Mouse (Mus musculus): Measurements from ENCODE around the gene Cd46. TPM values are rescaled to one million over a fixed set of nuclear protein-coding genes. Genes with fewer than 3 reads are reported as not detected.

The Cd46 gene
- total RNA-seq, 2 experiments from 2014 or later, result 6.7 to 9.0 TPM

DNA sequence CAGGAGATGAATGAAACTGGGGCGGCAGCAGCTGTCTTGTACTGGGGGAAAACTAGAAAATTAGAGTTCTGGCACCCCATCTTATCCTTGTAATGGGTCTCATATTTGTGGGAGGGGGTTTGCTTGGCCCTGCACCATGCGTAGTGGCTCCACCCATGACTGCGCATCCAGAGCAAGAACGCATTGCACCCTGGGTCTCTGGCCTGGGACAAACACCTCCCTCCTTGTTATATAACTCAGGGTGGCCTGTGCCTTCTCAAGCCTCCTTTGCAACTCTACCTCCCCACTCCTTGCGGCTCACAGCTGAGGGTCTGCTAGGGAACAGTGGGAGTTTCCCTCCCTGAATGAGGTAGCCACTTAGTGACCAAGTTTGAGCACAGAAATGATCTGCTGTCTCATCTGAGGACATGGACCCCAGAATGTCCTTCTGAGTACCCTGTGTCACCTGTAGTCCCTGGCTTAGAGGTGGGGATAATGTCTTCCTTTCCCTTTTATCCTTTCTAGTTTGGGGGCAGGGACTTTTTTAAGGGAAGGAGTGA lies 72.9 kb downstream of the Cd46 start:
- DNase-seq, result no peak
- intact Hi-C loops (cut with DNase I), result no loop called here

- peak; percentile 30 for DNase-seq
- intact Hi-C loops (cut with DNase I), result no loop called here
Measured at GRCm38 (mm10) chr1:195018089-195018999, 73.7 kb downstream of the Cd46 start.

- DNase-seq, result no peak
- intact Hi-C loops (cut with DNase I), result no loop called here
Measured at GRCm38 (mm10) chr1:195017626-195018025, 74.4 kb downstream of the Cd46 start.

GRCm38 (mm10) chr1:195016811-195017501 lies 75.1 kb downstream of the Cd46 start:
- intact Hi-C loops (cut with DNase I), result no loop called here
- peak; percentile 39 for DNase-seq

- DNase-seq, result no peak
- intact Hi-C loops (cut with DNase I), result no loop called here
Measured at GRCm38 (mm10) chr1:195015281-195015680, 76.8 kb downstream of the Cd46 start.

DNA sequence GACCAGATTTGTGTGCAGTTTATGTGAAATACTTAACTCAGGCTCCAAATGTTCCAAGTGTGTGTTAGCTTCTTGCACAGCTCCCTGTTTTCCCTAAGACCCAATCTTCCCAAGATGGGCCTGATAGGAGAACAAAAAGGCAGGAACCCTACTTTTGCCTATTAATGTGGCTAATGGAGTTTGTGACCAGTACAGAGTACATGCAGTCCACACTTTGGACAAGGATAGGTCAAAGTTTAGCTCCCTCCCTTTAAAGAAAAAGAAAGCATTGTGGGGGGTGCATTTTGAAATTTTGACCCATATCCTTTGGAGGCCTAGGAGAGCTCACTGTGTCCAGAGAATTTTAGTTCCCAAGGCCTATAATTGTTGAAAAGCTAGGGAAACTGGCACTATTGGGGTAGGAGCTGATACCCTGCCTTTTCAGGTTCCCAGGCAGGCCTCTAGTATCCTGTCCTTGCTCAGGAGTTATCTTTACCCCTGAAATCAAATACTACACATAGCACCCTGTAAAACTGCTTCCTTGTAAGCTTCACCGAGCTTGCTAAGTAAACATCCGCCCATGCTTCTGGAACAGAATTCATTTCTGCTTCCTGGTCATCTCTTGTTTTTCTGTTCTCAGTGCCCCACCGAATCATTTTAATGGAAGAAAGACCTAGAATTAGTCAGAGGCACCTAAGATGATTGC lies 77.7 kb downstream of the Cd46 start:
- DNase-seq, result no peak
- intact Hi-C loops (cut with DNase I), result no loop called here

DNA sequence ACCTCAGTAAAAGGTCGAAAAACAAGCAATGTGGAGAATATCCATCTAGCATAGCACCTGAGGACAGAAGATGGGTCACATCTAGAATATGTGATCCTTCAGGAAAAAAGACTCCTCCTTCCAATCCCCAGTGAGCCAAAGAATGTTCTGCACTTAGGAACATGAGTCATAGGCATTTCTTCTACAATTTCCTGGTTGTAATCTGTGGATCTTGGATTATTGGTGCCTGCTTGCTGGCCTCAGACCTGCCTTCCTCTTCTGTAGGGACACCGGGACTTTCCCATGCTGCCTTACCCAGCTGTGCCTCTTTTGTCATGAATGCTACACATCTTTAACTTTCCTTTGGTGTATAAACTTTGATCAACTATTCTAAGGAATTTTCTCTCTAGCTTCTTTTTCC lies 79.5 kb downstream of the Cd46 start:
- no peak for DNase-seq
- intact Hi-C loops (cut with DNase I), result no loop called here

DNA sequence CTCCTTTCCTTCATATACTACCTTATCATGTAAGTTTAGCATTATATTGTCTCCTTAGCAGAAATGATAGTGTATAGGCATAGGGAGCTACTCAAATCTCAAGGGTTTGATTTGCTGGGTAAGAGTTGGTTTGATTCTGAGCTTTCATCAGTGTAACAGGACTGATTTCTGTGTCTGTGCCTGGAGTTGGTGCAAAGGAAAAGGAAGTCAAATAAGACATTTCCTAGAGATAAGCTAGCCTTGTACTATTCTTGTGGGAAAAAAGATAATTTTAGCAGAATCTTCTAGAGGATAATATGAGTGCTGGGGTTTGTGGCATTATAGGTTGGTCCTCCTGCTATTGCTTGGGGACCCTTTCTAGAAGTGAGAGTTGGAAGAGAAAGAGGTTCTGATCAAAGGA lies 85.8 kb downstream of the Cd46 start:
- intact Hi-C loops (cut with DNase I), result no loop called here
- DNase-seq, result no peak

DNA sequence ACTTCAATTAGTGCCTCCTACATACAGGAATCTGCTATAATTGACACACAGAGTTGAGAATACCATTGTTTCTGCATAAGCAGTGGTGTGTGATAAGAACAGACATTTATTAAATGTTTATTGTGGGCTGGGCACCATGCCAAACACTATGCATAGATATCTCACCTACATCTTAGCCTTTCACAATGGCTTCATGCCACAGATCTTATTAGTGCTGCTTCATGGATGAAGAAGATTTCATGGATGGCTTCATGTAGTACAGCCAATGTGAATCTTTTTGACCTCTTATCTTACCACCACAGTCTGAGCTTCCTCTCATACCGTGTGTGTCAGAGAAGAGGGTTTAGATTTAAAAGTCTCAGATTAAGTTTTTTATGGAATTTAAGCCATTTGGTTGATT lies 87.9 kb downstream of the Cd46 start:
- DNase-seq, result no peak
- intact Hi-C loops (cut with DNase I), result no loop called here

DNA sequence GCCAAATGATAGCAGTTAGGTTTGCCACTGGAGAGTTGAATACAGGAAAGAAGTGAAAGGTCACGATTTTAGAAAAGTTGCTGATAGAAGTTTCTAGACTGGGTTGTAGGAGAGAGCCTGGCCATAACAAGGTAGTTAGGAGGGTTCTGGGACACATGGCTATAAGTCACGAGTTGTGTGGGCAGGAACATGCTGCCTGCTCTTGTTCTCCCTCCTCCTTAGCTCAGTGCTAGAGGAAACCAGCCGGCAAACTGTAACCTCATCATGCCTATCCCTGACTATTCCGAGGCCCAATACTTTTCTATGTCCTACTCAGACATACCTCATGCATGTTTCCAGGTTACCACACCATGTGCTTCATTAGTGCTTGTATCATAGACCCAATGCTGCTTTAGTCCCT lies 88.7 kb downstream of the Cd46 start:
- no peak for DNase-seq
- intact Hi-C loops (cut with DNase I), result no loop called here

- DNase-seq, result no peak
- intact Hi-C loops (cut with DNase I), result no loop called here
Measured at GRCm38 (mm10) chr1:194998396-194998795, 93.7 kb downstream of the Cd46 start.

DNA sequence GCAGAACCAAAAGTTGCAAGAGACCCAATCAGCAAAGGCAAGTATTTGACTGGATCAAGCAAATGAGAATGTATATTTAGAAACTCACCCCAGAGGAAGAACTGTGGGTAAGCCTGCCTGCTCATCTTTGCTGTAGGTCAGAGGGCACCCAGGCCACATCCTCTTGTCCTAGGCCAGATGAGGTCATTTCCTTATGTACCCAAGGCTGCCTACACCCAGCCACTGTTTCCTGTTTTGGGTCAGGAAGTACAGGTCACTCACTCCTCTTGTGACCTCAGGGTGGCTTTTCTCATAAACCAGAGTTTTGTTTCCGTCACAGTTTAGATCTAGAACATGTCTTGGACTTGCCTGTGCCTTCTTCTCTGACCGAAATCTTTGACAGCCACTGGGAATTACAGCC lies 96.9 kb downstream of the Cd46 start:
- intact Hi-C loops (cut with DNase I), result no loop called here

DNA sequence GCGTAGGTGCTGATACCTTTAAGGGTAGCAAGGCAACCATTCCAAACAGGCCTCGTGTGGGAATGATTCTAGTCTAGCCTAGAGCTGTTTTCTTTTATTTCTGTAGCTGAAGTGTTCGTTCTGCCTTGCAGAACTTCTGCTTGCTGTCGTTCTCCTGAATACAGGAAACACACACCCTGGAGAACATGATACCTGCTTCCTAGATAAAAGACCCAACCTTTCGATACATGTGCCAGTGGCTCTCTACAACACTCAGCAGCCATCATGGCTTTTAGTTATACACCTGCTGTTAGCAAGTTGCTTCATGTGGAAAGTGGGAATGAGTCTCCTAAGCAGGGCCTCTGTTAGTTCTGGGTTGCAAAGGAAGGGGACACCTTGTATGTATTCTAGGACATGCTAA lies 97.8 kb downstream of the Cd46 start:
- DNase-seq, result no peak
- intact Hi-C loops (cut with DNase I), result no loop called here

More for the DNA sequence above, 96.9 kb downstream of the Cd46 start:
- no peak for DNase-seq

DNA sequence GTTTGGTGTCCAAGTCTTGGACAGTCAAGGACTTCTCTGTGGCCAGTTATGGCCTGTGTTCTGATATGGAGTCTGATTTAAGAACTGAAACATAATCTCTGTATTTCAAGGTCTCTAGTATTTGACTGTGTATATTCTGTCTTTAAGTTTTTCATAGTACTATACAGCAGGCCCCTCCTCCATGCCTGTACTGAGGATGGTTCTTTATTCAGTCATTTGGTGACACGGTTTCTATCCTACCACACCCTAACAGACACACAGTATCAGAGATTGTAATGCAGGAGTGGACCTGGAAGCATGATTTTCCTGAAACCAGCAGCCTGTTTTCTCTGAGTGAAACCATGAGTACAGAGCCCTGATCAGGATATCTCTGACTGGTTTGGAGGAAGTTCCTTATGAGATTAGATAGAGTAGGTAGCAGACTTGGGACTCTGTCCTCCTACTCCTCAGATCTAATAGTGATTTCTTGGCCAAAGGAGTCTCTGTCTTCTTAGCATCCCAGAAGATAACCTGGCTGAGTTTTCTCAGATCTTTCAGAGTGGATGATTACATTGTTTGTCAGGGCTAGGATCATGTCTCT lies 98.5 kb downstream of the Cd46 start:
- intact Hi-C loops (cut with DNase I), result no loop called here
- DNase-seq, result no peak

DNA sequence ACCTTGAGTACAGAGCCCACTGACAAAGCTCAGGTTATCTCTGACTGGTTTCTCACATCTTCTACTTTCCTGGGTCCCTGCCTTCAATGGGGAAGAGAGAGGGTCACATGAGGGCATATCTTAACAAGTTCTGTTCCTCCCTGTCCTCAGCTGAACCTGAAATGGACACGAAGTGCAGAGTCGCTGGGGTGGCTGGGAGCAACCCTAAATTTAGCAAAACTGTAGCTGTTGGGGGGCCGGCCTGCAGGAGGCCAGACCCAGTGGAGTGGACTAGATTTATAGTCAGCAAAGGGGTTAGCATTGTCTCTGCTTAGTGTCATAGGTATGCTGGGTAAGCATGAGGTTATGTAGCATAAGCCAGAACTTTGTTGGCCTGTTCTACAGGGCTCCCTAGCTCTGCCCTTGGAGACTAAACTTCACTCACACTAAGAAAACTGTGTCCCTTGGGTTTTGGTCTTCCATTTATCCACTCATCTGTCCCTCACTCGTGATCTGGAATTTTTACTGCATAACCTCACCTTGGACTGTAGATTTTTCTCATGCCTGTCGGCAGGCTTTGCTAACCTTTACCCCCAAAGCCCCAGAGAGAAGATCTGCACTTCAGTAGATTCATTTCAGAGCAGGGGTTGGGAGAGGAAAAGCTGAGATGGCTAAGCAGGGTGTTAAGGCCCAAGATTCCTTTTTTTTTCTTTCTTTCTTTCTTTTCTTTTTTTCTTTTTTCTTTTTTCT lies 99.3 kb downstream of the Cd46 start:
- DNase-seq, result no peak
- intact Hi-C loops (cut with DNase I), result no loop called here

- intact Hi-C loops (cut with DNase I), result no loop called here
- DNase-seq, result no peak
Measured at GRCm38 (mm10) chr1:194991654-194992053, 100.4 kb downstream of the Cd46 start.

DNA sequence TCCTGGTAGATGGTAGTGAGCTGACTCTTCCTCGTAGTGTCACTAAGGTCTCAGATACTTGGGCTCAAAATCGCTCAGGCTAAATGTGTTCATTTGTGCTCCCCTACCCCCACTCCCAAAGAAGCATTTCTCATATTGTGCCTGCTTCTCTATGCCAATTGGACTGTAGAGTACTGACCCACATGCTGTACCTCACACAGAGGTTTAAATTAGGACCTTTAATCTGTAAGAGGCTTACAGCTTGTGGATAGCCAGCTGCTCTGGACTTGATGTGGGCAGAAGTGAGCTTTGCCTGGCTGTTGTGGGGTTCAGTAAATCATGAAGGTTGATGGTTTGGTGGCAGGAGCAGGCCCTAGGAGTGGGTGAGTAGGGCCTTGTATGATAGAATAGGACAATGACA lies 101.1 kb downstream of the Cd46 start:
- DNase-seq, result no peak
- intact Hi-C loops (cut with DNase I), result no loop called here

GRCm38 (mm10) chr1:194989024-194989423 lies 103.0 kb downstream of the Cd46 start:
- no peak for DNase-seq
- intact Hi-C loops (cut with DNase I), result no loop called here
